24 mouse cellular contexts compared by ENCODE assay signal in genomic region chr7:135870981-135871380, GRCm38 (mm10).
DNase-seq lines count a peak whose midpoint lies in the region; ATAC-seq and TF ChIP-seq lines count a peak whose summit lies in the region.
"Had no signal": no experiment of that assay in that cellular context is flagged by ENCODE, and none has a peak within 500 bp of the region (broad histone marks: within the 10 kb centered on the region; RNA-seq: fewer than 3 reads in every experiment).

No protein-coding gene starts in this region.

- DNase-seq in lung, embryonic 14.5 days, result peak; percentile 50
- no peak for DNase-seq in lung, postnatal 36 days
- DNase-seq in 416B (ENCODE audit: low read depth), result peak; percentile 11
- peak; percentile 37 for DNase-seq in Muller cell, postnatal 12 days (ENCODE audit: inconsistent ontology term)
- DNase-seq in neural tube, embryonic 10.5 days (ENCODE audit: extremely low spot score, low spot score), result no peak
- no peak for DNase-seq in thymus, postnatal 14 days
- no peak for DNase-seq in T-cell, adult 2 months (ENCODE audit: low spot score)
- DNase-seq: adrenal gland, postnatal 10 days; cerebellum, adult 11 months; cerebellum, adult 8-10 months; cerebellum, postnatal 25 days; gastrocnemius, adult 2 months; gastrocnemius, postnatal 25 days; heart, adult 11 months; heart, postnatal 36 days had no signal

- ATAC-seq in lung, embryonic 14.5 days (ENCODE audit: insufficient read depth), result no peak
- peak; percentile 85 for ATAC-seq in granulocyte monocyte progenitor cell, adult 5-6 weeks (replicated peaks; ENCODE audit: poor library complexity, severe bottlenecking)
- ATAC-seq: forebrain, embryonic 16.5 days; hindbrain, embryonic 16.5 days; inflammation-experienced regulatory T-cells, adult 6 months; intestine, postnatal 0 days had no signal

- WGBS in lung, embryonic 14.5 days, result 67% methylated on average over 6 of the region's 6 CpGs

- no peak overlapping the region for H3K27ac ChIP-seq in lung, embryonic 14.5 days (ENCODE audit: low read depth)
- H3K27ac ChIP-seq: embryonic facial prominence, embryonic 15.5 days; gastrocnemius, adult 2 months; heart, embryonic 13.5 days; hindbrain, embryonic 12.5 days had no signal

- no peaks in the 10 kb centered on the region for H3K9me3 ChIP-seq in lung, embryonic 14.5 days (ENCODE audit: low read depth, low read length)
- H3K9me3 ChIP-seq: embryonic facial prominence, embryonic 15.5 days; heart, embryonic 13.5 days; hindbrain, embryonic 12.5 days had no signal

- no peak overlapping the region for H3K4me3 ChIP-seq in lung, embryonic 14.5 days (ENCODE audit: low read depth, low read length)
- H3K4me3 ChIP-seq: embryonic facial prominence, embryonic 15.5 days; erythroblast, embryonic 14.5 days; gastrocnemius, adult 2 months; heart, embryonic 13.5 days; hindbrain, embryonic 12.5 days had no signal

- H3K4me1 ChIP-seq in lung, embryonic 14.5 days (ENCODE audit: insufficient read depth), result no peaks in the 10 kb centered on the region
- H3K4me1 ChIP-seq: heart, embryonic 13.5 days had no signal

- H3K9ac ChIP-seq in lung, embryonic 14.5 days, result no peak overlapping the region
- H3K9ac ChIP-seq: embryonic facial prominence, embryonic 15.5 days; heart, embryonic 13.5 days; hindbrain, embryonic 12.5 days had no signal

- TF ChIP-seq CTCF in lung, embryonic 14.5 days (IDR thresholded peaks at IDR 0.05; ENCODE audit: low read depth), result no peak

- H3K27me3 ChIP-seq in lung, embryonic 14.5 days (ENCODE audit: insufficient read depth, low read length), result no peaks in the 10 kb centered on the region
- H3K27me3 ChIP-seq: embryonic facial prominence, embryonic 15.5 days; hindbrain, embryonic 12.5 days had no signal

- no peaks in the 10 kb centered on the region for H3K36me3 ChIP-seq in lung, embryonic 14.5 days (ENCODE audit: insufficient read depth)
- H3K36me3 ChIP-seq: embryonic facial prominence, embryonic 15.5 days; heart, embryonic 13.5 days; hindbrain, embryonic 12.5 days had no signal

- H3K4me2 ChIP-seq in lung, embryonic 14.5 days, result no peak overlapping the region
- H3K4me2 ChIP-seq: embryonic facial prominence, embryonic 15.5 days; heart, embryonic 13.5 days; hindbrain, embryonic 12.5 days had no signal

Comparison
In these comparisons a context has a peak if more than half of its experiments do, and no peak if none do; other contexts are left out.
1. DNase-seq: peak in lung, embryonic 14.5 days (single experiment), 416B (single experiment) and Muller cell, postnatal 12 days (single experiment); none in lung, postnatal 36 days (single experiment), neural tube, embryonic 10.5 days (single experiment), thymus, postnatal 14 days (single experiment) and T-cell, adult 2 months (single experiment).